Mouse (Mus musculus) layer of hippocampus, adult 2 months (tissue): Measurements from ENCODE around the gene Gm2000. TPM values are rescaled to one million over a fixed set of nuclear protein-coding genes. Genes with fewer than 3 reads are reported as not detected.

Experiments
- DNase-seq, 2 experiments: peaks; one replicate each; pipeline ENCODE4 v3.0.0; 2022; ENCODE audit warnings: low spot score in 2 of 2
- H3K27ac ChIP-seq: fragments of 200-600 bp; 2 replicates; pipeline ENCODE4 v1.8.1; 2022
- H3K4me3 ChIP-seq: fragments of 200-600 bp; 2 replicates; pipeline ENCODE4 v1.8.1; 2022; ENCODE audit warnings: mild to moderate bottlenecking
- CTCF ChIP-seq: fragments of 200-600 bp; conservative IDR thresholded peaks from 2 replicates; pipeline ENCODE4 v1.8.1; 2022; ENCODE audit warnings: antibody characterized with exemption, mild to moderate bottlenecking, moderate library complexity
- total RNA-seq, 2 experiments: library from RNA; stranded (reverse); gene quantifications; 2 replicates each; pipeline ENCODE4 v1.2.3; 2021

Gm2000 gene
- total RNA-seq, 2 experiments from 2014 or later = 312 to 322 TPM

- no peak overlapping the region for H3K27ac ChIP-seq
- no peak for DNase-seq
- TF ChIP-seq CTCF = no peak
- no peak overlapping the region for H3K4me3 ChIP-seq
Measured at GRCm38 (mm10) chr1:156403251-156403650, 37.4 kb downstream of the Gm2000 start.

DNA sequence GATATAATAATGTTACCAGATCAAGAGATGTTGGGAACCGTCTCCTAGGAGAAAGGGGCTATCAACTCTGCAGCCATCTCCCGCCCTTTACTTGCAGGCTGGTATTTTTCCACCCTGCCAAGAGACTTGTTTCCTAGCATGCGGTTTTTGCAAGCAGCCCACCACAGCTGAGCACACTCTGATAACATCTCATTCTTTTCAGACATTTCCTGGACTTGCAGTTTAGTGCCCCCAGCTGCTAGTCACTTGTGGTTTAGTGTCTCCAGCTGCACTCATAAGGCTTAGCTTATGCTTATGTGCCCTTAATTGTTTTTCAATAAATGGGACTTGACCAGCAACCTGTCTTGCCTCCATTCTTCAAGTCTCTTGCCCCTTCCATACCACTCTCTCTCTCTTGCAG lies 42.2 kb downstream of the Gm2000 start:
- TF ChIP-seq CTCF = no peak
- no peak for DNase-seq
- H3K4me3 ChIP-seq = no peak overlapping the region
- no peak overlapping the region for H3K27ac ChIP-seq

DNA sequence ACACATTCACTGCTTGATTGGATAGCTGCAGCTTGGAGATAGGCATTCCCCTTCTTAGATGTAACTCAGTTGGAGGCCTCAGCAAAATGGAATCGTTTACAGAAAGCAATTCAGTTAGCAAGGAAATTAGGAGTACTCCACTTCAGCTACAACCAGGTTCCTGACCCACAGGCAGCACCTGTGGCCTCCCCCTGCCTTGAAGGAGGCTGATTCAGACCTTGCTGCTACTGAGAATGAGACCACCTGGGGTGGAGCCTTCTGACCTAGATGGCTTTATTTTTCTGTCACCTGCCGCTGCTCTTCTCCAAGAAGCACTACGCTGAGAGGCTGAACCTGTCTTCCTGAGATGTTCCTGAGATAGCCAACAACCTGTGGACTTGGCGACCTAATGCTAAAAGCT lies 42.7 kb downstream of the Gm2000 start:
- Histone ChIP-seq H3K4me3 (no peak overlapping the region), H3K27ac (no peak overlapping the region)
- DNase-seq = no peak
- no peak for TF ChIP-seq CTCF

Other genes starting within 250 kb of the Gm2000 start
- gene Fam163a, start 161.0 kb upstream of the Gm2000 start, total RNA-seq = 10 to 100 TPM; 14.3 to 14.8 TPM
- 1 to 10 TPM; 6.5 to 7.6 TPM for gene Tdrd5, start 62.4 kb upstream of the Gm2000 start, total RNA-seq
- not detected for gene Nphs2, start 55.3 kb upstream of the Gm2000 start, total RNA-seq
- gene Axdnd1, start 55.1 kb downstream of the Gm2000 start, total RNA-seq = 1 to 10 TPM in 1 of 2 experiments, under 1 TPM in 1; 0.61 to 1.3 TPM
- gene Soat1, start 108.3 kb downstream of the Gm2000 start, total RNA-seq = 10 to 100 TPM; 49.3 to 55.9 TPM
- 10 to 100 TPM; 40.4 to 44.5 TPM for gene Gm10031, start 158.0 kb downstream of the Gm2000 start, total RNA-seq
- 10 to 100 TPM; 87.4 to 88.2 TPM for gene Abl2, start 192.7 kb downstream of the Gm2000 start, total RNA-seq